In genomic region chr2:4327011-4327340, GRCm38 (mm10) we compare ENCODE assay signal across 11 mouse cellular contexts.
A peak's percentile ranks its signal among the peaks of the same experiment; 100 is the strongest.
DNase-seq lines count a peak whose midpoint lies in the region; ATAC-seq and TF ChIP-seq lines count a peak whose summit lies in the region.
"Had no signal": no experiment of that assay in that cellular context is flagged by ENCODE, and none has a peak within 500 bp of the region (broad histone marks: within the 10 kb centered on the region; RNA-seq: fewer than 3 reads in every experiment).

No protein-coding gene starts in this region.

- H3K27me3 ChIP-seq in heart, embryonic 15.5 days = no peaks in the 10 kb centered on the region
- H3K27me3 ChIP-seq in intestine, postnatal 0 days (replicated peaks; ENCODE audit: control insufficient read depth, insufficient read depth, low read length) = no peaks in the 10 kb centered on the region
- no peaks in the 10 kb centered on the region for H3K27me3 ChIP-seq in kidney, adult 2 months (replicated peaks; ENCODE audit: control insufficient read depth, insufficient read depth, low read length)

- H3K36me3 ChIP-seq in heart, embryonic 15.5 days = no peaks in the 10 kb centered on the region
- H3K36me3 ChIP-seq in intestine, postnatal 0 days (ENCODE audit: control insufficient read depth, insufficient read depth) = no peaks in the 10 kb centered on the region
- H3K36me3 ChIP-seq in kidney, adult 2 months (ENCODE audit: control insufficient read depth, insufficient read depth, low read length) = no peaks in the 10 kb centered on the region

- TF ChIP-seq CTCF in intestine, postnatal 0 days (IDR thresholded peaks at IDR 0.05; ENCODE audit: low read depth) = no peak
- TF ChIP-seq CTCF in kidney, adult 2 months (conservative IDR thresholded peaks at IDR 0.05; ENCODE audit: insufficient read depth, insufficient read length, low read depth, low read length) = no peak

- no peak overlapping the region for H3K9ac ChIP-seq in heart, embryonic 15.5 days
- no peak overlapping the region for H3K9ac ChIP-seq in intestine, postnatal 0 days (ENCODE audit: low read depth, low read length)

- no peak for ATAC-seq in heart, embryonic 15.5 days (replicated peaks; ENCODE audit: insufficient number of reproducible peaks, insufficient read depth, low FRiP score, low read depth)
- ATAC-seq in intestine, postnatal 0 days = no peak

- peak overlapping the region; percentile 83 for H3K27ac ChIP-seq in heart, embryonic 15.5 days
- peak overlapping the region; percentile 50 for H3K27ac ChIP-seq in intestine, postnatal 0 days (ENCODE audit: low read depth, low read length)
- H3K27ac ChIP-seq in kidney, adult 2 months (ENCODE audit: insufficient read depth, low read depth, low read length) = no peak overlapping the region
- H3K27ac ChIP-seq: macrophage had no signal

- H3K4me2 ChIP-seq in heart, embryonic 15.5 days = peak overlapping the region; percentile 29; the same call in 1 of the 2 replicates
- H3K4me2 ChIP-seq in intestine, postnatal 0 days (replicated peaks; ENCODE audit: low read depth) = no peak overlapping the region

- TF ChIP-seq POLR2A in kidney, adult 2 months (IDR thresholded peaks at IDR 0.05; ENCODE audit: low read depth, low read length) = no peak

- WGBS in heart, embryonic 15.5 days = 36% methylated on average over 4 of the region's 4 CpGs
- 45% methylated on average over 4 of the region's 4 CpGs for WGBS in intestine, postnatal 0 days
- WGBS in kidney, adult 2 months = 66% methylated on average over 4 of the region's 4 CpGs

- no peak for DNase-seq in heart, adult 9 months (ENCODE audit: low spot score in 2 of 2)
- peak; percentile 63 for DNase-seq in right cerebral cortex, adult 18-20 months
- DNase-seq in right cerebral cortex, postnatal 4 days = no peak
- DNase-seq in telencephalon, adult 2 months (ENCODE audit: low read depth, low spot score) = peak; percentile 55
- no peak for DNase-seq in ovary, adult 18-20 months (ENCODE audit: low spot score)
- no peak for DNase-seq in kidney, adult 2 months
- DNase-seq: cerebellum, postnatal 14 days; kidney, adult 8-10 months had no signal

- no peak overlapping the region for H3K4me3 ChIP-seq in heart, embryonic 15.5 days
- H3K4me3 ChIP-seq in intestine, postnatal 0 days (ENCODE audit: low read depth, low read length) = no peak overlapping the region
- no peak overlapping the region for H3K4me3 ChIP-seq in kidney, adult 2 months (ENCODE audit: insufficient read depth, low read depth, low read length)

- H3K4me1 ChIP-seq in heart, embryonic 15.5 days (replicated peaks) = peaks cover 36% of the 10 kb centered on the region
- H3K4me1 ChIP-seq in intestine, postnatal 0 days (replicated peaks; ENCODE audit: control insufficient read depth, insufficient read depth, low read length) = no peaks in the 10 kb centered on the region
- H3K4me1 ChIP-seq in kidney, adult 2 months (ENCODE audit: control insufficient read depth, insufficient read depth, low read length) = no peaks in the 10 kb centered on the region

- no peaks in the 10 kb centered on the region for H3K9me3 ChIP-seq in heart, embryonic 15.5 days (replicated peaks)
- no peaks in the 10 kb centered on the region for H3K9me3 ChIP-seq in intestine, postnatal 0 days (ENCODE audit: control insufficient read depth)

Comparison
In these comparisons a context has a peak if more than half of its experiments do, and no peak if none do; other contexts are left out.
1. DNase-seq: peak in right cerebral cortex, adult 18-20 months (single experiment) and telencephalon, adult 2 months (single experiment); none in heart, adult 9 months (0 of 2), right cerebral cortex, postnatal 4 days (single experiment), ovary, adult 18-20 months (single experiment) and kidney, adult 2 months (single experiment).